Mouse (Mus musculus) liver, embryonic 14.5 days (tissue): ENCODE results near the gene Dmp1.

Source experiments
- CTCF ChIP-seq: IDR thresholded peaks from 2 replicates; pipeline ENCODE4 v1.5.1; 2016; ENCODE audit warnings: antibody characterized with exemption, low read depth, control low read depth
- EP300 ChIP-seq: IDR thresholded peaks from 2 replicates; pipeline ENCODE4 v1.6.1; 2016; ENCODE audit warnings: antibody characterized with exemption, low read depth

DNA sequence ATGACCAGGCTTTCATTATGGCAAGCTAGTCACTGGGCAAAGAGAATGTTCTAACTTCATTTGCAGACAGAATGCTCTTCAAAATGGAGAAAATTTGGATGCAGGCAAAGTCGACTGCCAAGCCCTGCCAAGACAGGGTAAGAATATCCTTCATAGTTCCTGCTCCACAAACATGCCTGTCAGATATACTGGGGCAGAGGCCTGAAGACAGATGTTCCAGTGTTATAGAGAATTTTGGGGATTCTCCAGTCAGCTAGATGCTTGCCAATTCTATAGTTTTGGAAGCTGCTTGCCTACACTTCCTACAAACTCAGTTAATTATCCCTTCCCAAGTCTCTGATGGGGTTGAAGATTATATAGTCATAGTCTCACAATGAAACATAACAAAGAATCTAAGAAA lies 18.7 kb upstream of the Dmp1 start:
- TF ChIP-seq CTCF: no peak
- no peak for TF ChIP-seq EP300
